Mouse (Mus musculus): ENCODE results near the gene Myo5c. TPM values are rescaled to one million over a fixed set of nuclear protein-coding genes. Genes with fewer than 3 reads are reported as not detected.
A peak's percentile ranks its signal among the peaks of the same experiment; 100 is the strongest.

Gene Myo5c
- polyA plus RNA-seq, 1 experiment from 2014 or later = 1.9 TPM

DNA sequence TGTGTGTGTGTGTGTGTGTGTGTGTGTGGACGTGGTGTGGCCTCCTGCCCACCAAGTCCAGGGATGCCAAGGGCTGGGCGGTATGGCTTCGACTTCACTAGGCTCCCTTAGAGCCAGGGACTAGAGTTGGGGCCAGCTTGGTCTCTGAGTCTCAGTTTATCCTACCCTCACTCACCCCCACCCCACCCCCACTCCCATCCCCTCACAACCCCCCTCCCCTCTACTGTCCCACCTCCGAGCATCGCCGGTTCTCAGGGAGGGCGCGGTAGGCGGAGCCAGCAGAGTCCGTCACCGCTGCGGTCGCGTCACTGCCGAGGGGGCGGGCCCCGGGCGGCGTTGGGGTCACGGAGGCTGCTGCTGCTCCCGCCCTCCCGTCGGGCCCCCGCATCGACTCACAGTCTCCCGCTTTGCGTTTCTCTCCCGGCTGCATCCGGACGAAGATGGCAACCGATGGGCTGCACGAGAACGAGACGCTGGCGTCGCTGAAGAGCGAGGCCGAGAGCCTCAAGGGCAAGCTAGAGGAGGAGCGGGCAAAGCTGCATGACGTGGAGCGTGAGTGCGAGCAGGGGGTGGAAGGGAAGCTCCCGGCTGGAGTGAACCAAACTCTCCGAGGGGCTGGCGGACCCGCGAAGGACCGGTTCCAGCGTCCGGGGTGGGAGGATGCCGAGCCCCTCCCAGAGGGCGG lies 82.2 kb downstream of the Myo5c start:
- peak overlapping the region; percentile 66 for H3K27ac ChIP-seq (ENCODE audit: low read depth, low read length)
- H3K9ac ChIP-seq (ENCODE audit: low read depth, low read length) = peak overlapping the region; percentile 60
- H3K36me3 ChIP-seq (ENCODE audit: control insufficient read depth, insufficient read depth) = no peaks in the 10 kb centered on the region
- no peak; the same call in 1 of the 2 replicates for TF ChIP-seq CTCF (IDR thresholded peaks at IDR 0.05; ENCODE audit: low read depth)
- peaks cover 5% of the 10 kb centered on the region; the same call in 1 of the 2 replicates for H3K4me1 ChIP-seq (replicated peaks; ENCODE audit: control insufficient read depth, insufficient read depth, low read length)
- WGBS = under 1% methylated on average over 51 of the region's 52 CpGs
- no peaks in the 10 kb centered on the region for H3K9me3 ChIP-seq (ENCODE audit: control insufficient read depth)
- ATAC-seq = peak; percentile 64
- peak overlapping the region; percentile 94 for H3K4me2 ChIP-seq (replicated peaks; ENCODE audit: low read depth)
- H3K27me3 ChIP-seq (replicated peaks; ENCODE audit: control insufficient read depth, insufficient read depth, low read length) = no peaks in the 10 kb centered on the region
- H3K4me3 ChIP-seq (ENCODE audit: low read depth, low read length) = peak overlapping the region; percentile 76

GRCm38 (mm10) chr9:75314517-75315105 lies 82.8 kb downstream of the Myo5c start:
- H3K4me3 ChIP-seq (ENCODE audit: low read depth, low read length) = peak overlapping the region; percentile 76
- peak overlapping the region; percentile 94 for H3K4me2 ChIP-seq (replicated peaks; ENCODE audit: low read depth)
- H3K9me3 ChIP-seq (ENCODE audit: control insufficient read depth) = no peaks in the 10 kb centered on the region
- TF ChIP-seq CTCF (IDR thresholded peaks at IDR 0.05; ENCODE audit: low read depth) = 0 out of 2 replicates have a peak, but pooled peaks have one; percentile 17
- no peaks in the 10 kb centered on the region for H3K27me3 ChIP-seq (replicated peaks; ENCODE audit: control insufficient read depth, insufficient read depth, low read length)
- ATAC-seq = no peak; the same call in 1 of the 2 replicates
- H3K9ac ChIP-seq (ENCODE audit: low read depth, low read length) = peak overlapping the region; percentile 60
- H3K27ac ChIP-seq (ENCODE audit: low read depth, low read length) = peak overlapping the region; percentile 66
- no peaks in the 10 kb centered on the region for H3K36me3 ChIP-seq (ENCODE audit: control insufficient read depth, insufficient read depth)
- 8% methylated on average over 22 of the region's 22 CpGs for WGBS
- H3K4me1 ChIP-seq (replicated peaks; ENCODE audit: control insufficient read depth, insufficient read depth, low read length) = peaks cover 5% of the 10 kb centered on the region; the same call in 1 of the 2 replicates

- Histone ChIP-seq H3K4me2 (replicated peaks; ENCODE audit: low read depth) (no peak overlapping the region), H3K9ac (ENCODE audit: low read depth, low read length) (no peak overlapping the region), H3K9me3 (ENCODE audit: control insufficient read depth) (no peaks in the 10 kb centered on the region), H3K4me1 (replicated peaks; ENCODE audit: control insufficient read depth, insufficient read depth, low read length) (peaks cover 5% of the 10 kb centered on the region; the same call in 1 of the 2 replicates), H3K27me3 (replicated peaks; ENCODE audit: control insufficient read depth, insufficient read depth, low read length) (no peaks in the 10 kb centered on the region), H3K27ac (ENCODE audit: low read depth, low read length) (no peak overlapping the region), H3K36me3 (ENCODE audit: control insufficient read depth, insufficient read depth) (no peaks in the 10 kb centered on the region), H3K4me3 (ENCODE audit: low read depth, low read length) (no peak overlapping the region)
- WGBS = 77% methylated on average over 3 of the region's 3 CpGs
- TF ChIP-seq CTCF (IDR thresholded peaks at IDR 0.05; ENCODE audit: low read depth) = no peak
- ATAC-seq = no peak
These were observed 83.4 kb downstream of the Myo5c start for GRCm38 (mm10) chr9:75315238-75315637.

DNA sequence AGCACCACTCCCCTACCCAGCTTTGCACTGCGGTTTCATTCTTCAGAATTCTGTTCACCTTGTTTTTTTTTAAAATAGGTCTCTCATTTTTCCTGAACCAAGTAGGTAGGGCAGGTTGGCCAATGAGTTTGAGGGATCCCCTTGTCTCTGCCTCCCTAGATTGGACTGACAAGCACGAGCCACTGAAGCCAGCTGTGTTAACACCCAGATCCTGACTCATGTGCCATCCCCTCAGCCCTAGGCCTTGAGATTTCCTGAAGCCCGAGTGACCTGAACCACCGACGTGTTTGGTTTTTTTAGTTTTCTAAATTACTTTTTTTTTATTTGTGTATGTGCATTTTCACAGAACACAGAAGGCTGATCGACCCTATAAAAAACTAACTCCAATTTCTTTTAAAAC lies 85.0 kb downstream of the Myo5c start:
- Histone ChIP-seq H3K27ac (ENCODE audit: low read depth, low read length) (no peak overlapping the region), H3K9me3 (ENCODE audit: control insufficient read depth) (no peaks in the 10 kb centered on the region), H3K4me3 (ENCODE audit: low read depth, low read length) (no peak overlapping the region), H3K4me2 (replicated peaks; ENCODE audit: low read depth) (no peak overlapping the region), H3K4me1 (replicated peaks; ENCODE audit: control insufficient read depth, insufficient read depth, low read length) (peaks cover 5% of the 10 kb centered on the region; the same call in 1 of the 2 replicates), H3K9ac (ENCODE audit: low read depth, low read length) (no peak overlapping the region), H3K36me3 (ENCODE audit: control insufficient read depth, insufficient read depth) (no peaks in the 10 kb centered on the region), H3K27me3 (replicated peaks; ENCODE audit: control insufficient read depth, insufficient read depth, low read length) (no peaks in the 10 kb centered on the region)
- no peak for TF ChIP-seq CTCF (IDR thresholded peaks at IDR 0.05; ENCODE audit: low read depth)
- WGBS = 85% methylated on average over 6 of the region's 6 CpGs
- no peak for ATAC-seq

DNA sequence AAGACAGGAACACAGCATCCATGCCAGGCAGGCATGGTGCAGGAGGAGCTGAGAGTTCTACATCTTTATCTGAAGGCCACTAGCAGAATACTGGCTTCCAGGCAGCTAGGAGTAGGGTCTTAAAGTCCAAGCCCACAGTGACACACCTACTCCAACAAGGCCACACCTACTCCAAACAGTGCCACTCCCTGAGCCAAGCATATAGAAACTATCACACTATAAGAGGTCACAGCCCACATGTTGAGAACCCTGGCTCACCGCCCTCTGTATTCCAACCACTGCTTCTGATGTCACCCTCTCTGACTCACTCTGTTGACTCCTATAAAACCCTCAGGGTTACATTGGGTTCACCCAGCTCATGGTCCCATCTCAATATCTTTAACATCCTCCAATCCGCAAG lies 86.4 kb downstream of the Myo5c start:
- Histone ChIP-seq H3K9me3 (ENCODE audit: control insufficient read depth) (no peaks in the 10 kb centered on the region), H3K27me3 (replicated peaks; ENCODE audit: control insufficient read depth, insufficient read depth, low read length) (no peaks in the 10 kb centered on the region), H3K27ac (ENCODE audit: low read depth, low read length) (no peak overlapping the region), H3K4me2 (replicated peaks; ENCODE audit: low read depth) (no peak overlapping the region), H3K36me3 (ENCODE audit: control insufficient read depth, insufficient read depth) (no peaks in the 10 kb centered on the region), H3K9ac (ENCODE audit: low read depth, low read length) (no peak overlapping the region), H3K4me3 (ENCODE audit: low read depth, low read length) (no peak overlapping the region), H3K4me1 (replicated peaks; ENCODE audit: control insufficient read depth, insufficient read depth, low read length) (peaks cover 5% of the 10 kb centered on the region; the same call in 1 of the 2 replicates)
- WGBS = 73% methylated on average over 2 of the region's 2 CpGs
- peak; percentile 67 for ATAC-seq
- no peak for TF ChIP-seq CTCF (IDR thresholded peaks at IDR 0.05; ENCODE audit: low read depth)

GRCm38 (mm10) chr9:75319365-75319764 lies 87.5 kb downstream of the Myo5c start:
- no peak overlapping the region for H3K4me3 ChIP-seq (ENCODE audit: low read depth, low read length)
- no peak for ATAC-seq
- no peaks in the 10 kb centered on the region for H3K27me3 ChIP-seq (replicated peaks; ENCODE audit: control insufficient read depth, insufficient read depth, low read length)
- H3K9me3 ChIP-seq (ENCODE audit: control insufficient read depth) = no peaks in the 10 kb centered on the region
- H3K36me3 ChIP-seq (ENCODE audit: control insufficient read depth, insufficient read depth) = no peaks in the 10 kb centered on the region
- H3K27ac ChIP-seq (ENCODE audit: low read depth, low read length) = no peak overlapping the region
- 84% methylated on average over 3 of the region's 3 CpGs for WGBS
- no peak overlapping the region for H3K4me2 ChIP-seq (replicated peaks; ENCODE audit: low read depth)
- no peak overlapping the region for H3K9ac ChIP-seq (ENCODE audit: low read depth, low read length)
- peak; percentile 43; the same call in 1 of the 2 replicates for TF ChIP-seq CTCF (IDR thresholded peaks at IDR 0.05; ENCODE audit: low read depth)
- H3K4me1 ChIP-seq (replicated peaks; ENCODE audit: control insufficient read depth, insufficient read depth, low read length) = peaks cover 5% of the 10 kb centered on the region; the same call in 1 of the 2 replicates

Measured in intestine, postnatal 0 days (tissue).